Mouse (Mus musculus) MEL (cell line): Measurements from ENCODE around the gene Rabl2. TPM values are rescaled to one million over a fixed set of nuclear protein-coding genes. Genes with fewer than 3 reads are reported as not detected.

Experiments
- DNase-seq: peaks from one replicate; pipeline ENCODE4 v3.0.0; 2011; ENCODE audit warnings: low read depth, low spot score
- H3K27ac ChIP-seq: 2 replicates; pipeline ENCODE4 v1.5.1; 2012; ENCODE audit warnings: low read depth, mild to moderate bottlenecking, control low read depth, low read length, moderate library complexity; ENCODE audit not compliant: control insufficient read depth
- H3K27me3 ChIP-seq, 2 experiments: fragments of 150-350 bp in 1 of 2; sonication (generic) in 1 of 2; 2 replicates each; pipeline ENCODE4 v1.6.1; 2012; ENCODE audit warnings: low read length in 2 of 2, mild to moderate bottlenecking in 2 of 2, improper control_type of control experiment in 1 of 2, moderate library complexity in 1 of 2; ENCODE audit not compliant: insufficient read depth in 2 of 2, control insufficient read depth in 1 of 2
- H3K36me3 ChIP-seq, 2 experiments: 2 replicates each; pipeline ENCODE4 v1.6.1; 2012 to 2014; ENCODE audit warnings: low read length in 2 of 2, improper control_type of control experiment in 1 of 2, inconsistent platforms in 1 of 2, mild to moderate bottlenecking in 1 of 2; ENCODE audit not compliant: insufficient read depth in 2 of 2, control insufficient read depth in 1 of 2
- H3K4me1 ChIP-seq, 2 experiments: fragments of 150-350 bp in 1 of 2; sonication (generic) in 1 of 2; 2 replicates each; pipeline ENCODE4 v1.6.1; 2012; ENCODE audit warnings: low read length in 2 of 2, improper control_type of control experiment in 1 of 2, mild to moderate bottlenecking in 1 of 2; ENCODE audit not compliant: insufficient read depth in 2 of 2, control insufficient read depth in 1 of 2
- H3K4me3 ChIP-seq, 2 experiments: fragments of 150-350 bp in 1 of 2; sonication (generic) in 1 of 2; 2 replicates each; pipeline ENCODE4 v1.5.1; 2012; ENCODE audit warnings: low read depth in 2 of 2, low read length in 2 of 2, mild to moderate bottlenecking in 2 of 2, moderate library complexity in 2 of 2, control low read depth in 1 of 2, improper control_type of control experiment in 1 of 2; ENCODE audit not compliant: control insufficient read depth in 1 of 2, insufficient read depth in 1 of 2
- H3K79me2 ChIP-seq: 2 replicates; pipeline ENCODE4 v1.6.1; 2012; ENCODE audit warnings: mild to moderate bottlenecking, low read length, moderate library complexity; ENCODE audit not compliant: control insufficient read depth, poor library complexity, insufficient read depth
- H3K9ac ChIP-seq: 2 replicates; pipeline ENCODE4 v1.6.1; 2012; ENCODE audit warnings: low read depth, mild to moderate bottlenecking, control low read depth, low read length, moderate library complexity; ENCODE audit not compliant: control insufficient read depth, poor library complexity, severe bottlenecking
- H3K9me3 ChIP-seq: fragments of 150-350 bp; sonication (generic); replicated peaks from 2 replicates; pipeline ENCODE4 v1.6.1; 2012; ENCODE audit warnings: mild to moderate bottlenecking, low read length, improper control_type of control experiment, moderate library complexity; ENCODE audit not compliant: insufficient read depth
- BHLHE40 ChIP-seq: IDR thresholded peaks from 2 replicates; pipeline ENCODE4 v1.6.1; 2012; ENCODE audit warnings: low read depth, mild to moderate bottlenecking, inconsistent platforms, low read length, improper control_type of control experiment, borderline replicate concordance
- CHD2 ChIP-seq: IDR thresholded peaks from 2 replicates; pipeline ENCODE4 v1.6.1; 2011; ENCODE audit warnings: low read length, improper control_type of control experiment
- CTCF ChIP-seq, 3 experiments: IDR thresholded peaks in 2 of 3; conservative IDR thresholded peaks in 1 of 3; 2 replicates each; pipeline ENCODE4 v1.5.1; 2011 to 2012; ENCODE audit warnings: low read length in 3 of 3, low read depth in 2 of 3, mild to moderate bottlenecking in 2 of 3, improper control_type of control experiment in 1 of 3, inconsistent platforms in 1 of 3, mixed read lengths in 1 of 3, moderate library complexity in 1 of 3; ENCODE audit not compliant: control insufficient read depth in 1 of 3, insufficient read depth in 1 of 3, poor library complexity in 1 of 3, severe bottlenecking in 1 of 3
- HCFC1 ChIP-seq: IDR thresholded peaks from 2 replicates; pipeline ENCODE4 v1.6.1; 2012; ENCODE audit warnings: low read depth, mild to moderate bottlenecking, inconsistent platforms, low read length, improper control_type of control experiment, moderate library complexity
- JUND ChIP-seq: IDR thresholded peaks from 2 replicates; pipeline ENCODE4 v1.6.1; 2011; ENCODE audit warnings: low read depth, mild to moderate bottlenecking, improper control_type of control experiment, low read length
- KAT2A ChIP-seq: conservative IDR thresholded peaks from 2 replicates; pipeline ENCODE4 v1.6.1; 2012; ENCODE audit warnings: low read depth, low read length, improper control_type of control experiment, inconsistent platforms
- MAX ChIP-seq: IDR thresholded peaks from 2 replicates; pipeline ENCODE4 v1.6.1; 2011; ENCODE audit warnings: low read length, improper control_type of control experiment
- MAZ ChIP-seq: IDR thresholded peaks from 2 replicates; pipeline ENCODE4 v1.6.1; 2012; ENCODE audit warnings: low read depth, mild to moderate bottlenecking, inconsistent platforms, low read length, improper control_type of control experiment
- MXI1 ChIP-seq: IDR thresholded peaks from 2 replicates; pipeline ENCODE4 v1.6.1; 2011; ENCODE audit warnings: mild to moderate bottlenecking, low read depth, low read length, improper control_type of control experiment
- MYC ChIP-seq: IDR thresholded peaks from 2 replicates; pipeline ENCODE4 v1.6.1; 2011; ENCODE audit warnings: low read depth, mild to moderate bottlenecking, low read length, improper control_type of control experiment, moderate library complexity
- NRF1 ChIP-seq: IDR thresholded peaks from 2 replicates; pipeline ENCODE4 v1.6.1; 2014; ENCODE audit warnings: low read depth, mild to moderate bottlenecking, inconsistent platforms, low read length, improper control_type of control experiment, moderate library complexity; ENCODE audit not compliant: poor library complexity, insufficient read depth, severe bottlenecking
- POLR2A ChIP-seq, 2 experiments: IDR thresholded peaks; 2 replicates each; pipeline ENCODE4 v1.6.1; 2011 to 2012; ENCODE audit warnings: low read length in 2 of 2, mild to moderate bottlenecking in 2 of 2, control low read depth in 1 of 2, improper control_type of control experiment in 1 of 2, low read depth in 1 of 2, moderate library complexity in 1 of 2; ENCODE audit not compliant: control insufficient read depth in 1 of 2, insufficient read depth in 1 of 2, poor library complexity in 1 of 2
- POLR2AphosphoS2 ChIP-seq: IDR thresholded peaks from 2 replicates; pipeline ENCODE4 v1.6.1; 2011; ENCODE audit warnings: low read length, improper control_type of control experiment
- RAD21 ChIP-seq: IDR thresholded peaks from 2 replicates; pipeline ENCODE4 v1.6.1; 2011; ENCODE audit warnings: mild to moderate bottlenecking, low read depth, low read length, improper control_type of control experiment
- RCOR1 ChIP-seq: IDR thresholded peaks from 2 replicates; pipeline ENCODE4 v1.6.1; 2012; ENCODE audit warnings: low read depth, mild to moderate bottlenecking, inconsistent platforms, low read length, improper control_type of control experiment
- SIN3A ChIP-seq: IDR thresholded peaks from 2 replicates; pipeline ENCODE4 v1.6.1; 2012; ENCODE audit warnings: low read length, improper control_type of control experiment, inconsistent platforms
- SMC3 ChIP-seq: IDR thresholded peaks from 2 replicates; pipeline ENCODE4 v1.6.1; 2011; ENCODE audit warnings: low read depth, low read length, improper control_type of control experiment
- TAL1 ChIP-seq: IDR thresholded peaks from 2 replicates; pipeline ENCODE4 v1.6.1; 2012; ENCODE audit warnings: mild to moderate bottlenecking, inconsistent platforms, low read length, moderate library complexity, mixed read lengths
- TBP ChIP-seq: IDR thresholded peaks from 2 replicates; pipeline ENCODE4 v1.8.0; 2011; ENCODE audit warnings: low read depth, low read length, improper control_type of control experiment
- ZC3H11A ChIP-seq: IDR thresholded peaks from 2 replicates; pipeline ENCODE4 v1.6.1; 2012; ENCODE audit warnings: low read depth, mild to moderate bottlenecking, inconsistent platforms, low read length, improper control_type of control experiment
- polyA plus RNA-seq, 2 experiments: library from polyadenylated mRNA; stranded (reverse) in 1 of 2; unstranded in 1 of 2; fragments of >175 nt in 1 of 2; fragments of >200 nt in 1 of 2; gene quantifications; 2 replicates each; pipeline versions ENCODE4 v1.2.1 to v1.2.4; 2012; ENCODE audit warnings: low replicate concordance in 2 of 2, low read depth in 1 of 2; ENCODE audit not compliant: insufficient read length in 2 of 2, insufficient read depth in 1 of 2, missing spikeins in 1 of 2
- total RNA-seq: library from RNA; depleted of rRNA; stranded (reverse); fragments of 300-350 nt; gene quantifications from 2 replicates; pipeline ENCODE4 v1.2.3, GENCODE M21; 2012; rRNA removed

Gene Rabl2
- 3.0 and 3.3 TPM in 2 replicates for total RNA-seq
- polyA plus RNA-seq: 10 to 100 TPM in 1 of 2 experiments, not detected in 1; 10.6 TPM

- H3K36me3 ChIP-seq: peaks cover 0 to 3% of the 10 kb centered on the region in 2 experiments; a peak in 1 of 4 replicates
- TF ChIP-seq MXI1: peak; percentile 79; the same call in 1 of the 2 replicates
- peak; percentile 96 for TF ChIP-seq SIN3A
- TF ChIP-seq POLR2A (IDR thresholded peaks at IDR 0.05; ENCODE audit: control insufficient read depth in 1 of 2, insufficient read depth in 1 of 2, low read depth in 1 of 2, low read length in 2 of 2, poor library complexity in 1 of 2): peak; percentile 31 to 52; a peak in 2 of 4 replicates
- peak; percentile 82 for TF ChIP-seq HCFC1
- no peak for TF ChIP-seq MYC
- peak; percentile 94 for TF ChIP-seq MAX
- TF ChIP-seq JUND: no peak
- no peak for TF ChIP-seq POLR2AphosphoS2
- H3K27me3 ChIP-seq: peaks cover 0 to 6% of the 10 kb centered on the region in 2 experiments; a peak in 2 of 4 replicates
- no peaks in the 10 kb centered on the region for H3K9me3 ChIP-seq
- H3K27ac ChIP-seq: no peak within 1 kb of the TSS
- peak within 1 kb of the TSS; percentile 76 to 77 for H3K4me3 ChIP-seq
- H3K79me2 ChIP-seq: no peaks in the 10 kb centered on the region
- H3K4me1 ChIP-seq: no peaks in the 10 kb centered on the region
- H3K9ac ChIP-seq: peak within 1 kb of the TSS; percentile 69
- peak; percentile 85 for DNase-seq
Measured at GRCm38 (mm10) chr15:89591723-89592455, at the start of gene Rabl2. Gene Rabl2 (minus strand): TSS chr15:89591923.

- no peaks in the 10 kb centered on the region for H3K27me3 ChIP-seq
- H3K79me2 ChIP-seq: no peaks in the 10 kb centered on the region
Measured at GRCm38 (mm10) chr15:89623626-89623959, 31.9 kb upstream of the Rabl2 start.

More at GRCm38 (mm10) chr15:89623626-89623959, 31.9 kb upstream of the Rabl2 start:
- no peak overlapping the region for H3K9ac ChIP-seq
- no peak overlapping the region for H3K4me3 ChIP-seq
- H3K36me3 ChIP-seq: no peaks in the 10 kb centered on the region
- peak; percentile 77 to 96 (median 93) for TF ChIP-seq CTCF (IDR thresholded peaks at IDR 0.05 in 2 of 3, conservative IDR thresholded peaks at IDR 0.05 in 1 of 3; ENCODE audit: control insufficient read depth in 1 of 3, insufficient read depth in 1 of 3, low read depth in 2 of 3, low read length in 3 of 3, poor library complexity in 1 of 3, severe bottlenecking in 1 of 3)
- TF ChIP-seq ZC3H11A: peak; percentile 59; the same call in 1 of the 2 replicates
- TF ChIP-seq KAT2A: no peak
- no peak for TF ChIP-seq RCOR1
- TF ChIP-seq MAZ: no peak
- TF ChIP-seq CHD2: no peak
- TF ChIP-seq JUND: no peak
- TF ChIP-seq RAD21: peak; percentile 84
- no peak for TF ChIP-seq TBP
- no peak for TF ChIP-seq TAL1
- TF ChIP-seq SMC3: peak; percentile 84
- TF ChIP-seq BHLHE40: 0 out of 2 replicates have a peak, but pooled peaks have one; percentile 16
- no peak for TF ChIP-seq NRF1
- no peak overlapping the region for H3K27ac ChIP-seq
- no peaks in the 10 kb centered on the region for H3K9me3 ChIP-seq
- H3K4me1 ChIP-seq: no peaks in the 10 kb centered on the region
- peak; percentile 74 for DNase-seq
